Mouse (Mus musculus): ENCODE data around the gene Plrg1.

Plrg1 gene

GRCm38 (mm10) chr3:83055281-83056038 lies at the start of gene Plrg1:
Plrg1 (plus strand) TSS chr3:83055522.
- DNase-seq = peak; percentile 99 to 100

- DNase-seq = no peak
Observed at GRCm38 (mm10) chr3:83007557-83007956, 47.8 kb upstream of the Plrg1 start, which contains the start of gene Fgg. Fgg (plus strand) TSS chr3:83007724.

- no peak for DNase-seq
Observed at GRCm38 (mm10) chr3:83010291-83010690, 45.0 kb upstream of the Plrg1 start.

- no peak for DNase-seq
Observed at GRCm38 (mm10) chr3:83011136-83011535, 44.2 kb upstream of the Plrg1 start.

GRCm38 (mm10) chr3:83011565-83011964 lies 43.8 kb upstream of the Plrg1 start:
- no peak for DNase-seq

- no peak for DNase-seq
Observed at GRCm38 (mm10) chr3:83012636-83013035, 42.7 kb upstream of the Plrg1 start.

GRCm38 (mm10) chr3:83013951-83014350 lies 41.4 kb upstream of the Plrg1 start:
- no peak for DNase-seq

- no peak for DNase-seq
Observed at GRCm38 (mm10) chr3:83016236-83016635, 39.1 kb upstream of the Plrg1 start.

- DNase-seq = no peak
Observed at GRCm38 (mm10) chr3:83020387-83020786, 34.9 kb upstream of the Plrg1 start.

GRCm38 (mm10) chr3:83021176-83021575 lies 34.1 kb upstream of the Plrg1 start:
- DNase-seq = no peak

GRCm38 (mm10) chr3:83025036-83025435 lies 30.3 kb upstream of the Plrg1 start:
- DNase-seq = no peak

GRCm38 (mm10) chr3:83025475-83026301 lies 29.6 kb upstream of the Plrg1 start, which contains the start of gene Fga:
Fga (plus strand) TSS chr3:83026076.
- DNase-seq = no peak

GRCm38 (mm10) chr3:83027546-83028251 lies 27.6 kb upstream of the Plrg1 start:
- DNase-seq = no peak

GRCm38 (mm10) chr3:83030331-83030730 lies 25.0 kb upstream of the Plrg1 start:
- DNase-seq = no peak

GRCm38 (mm10) chr3:83032746-83033308 lies 22.5 kb upstream of the Plrg1 start:
- DNase-seq = no peak

- no peak for DNase-seq
Observed at GRCm38 (mm10) chr3:83033801-83034200, 21.5 kb upstream of the Plrg1 start.

- DNase-seq = no peak
Observed at GRCm38 (mm10) chr3:83038865-83039264, 16.5 kb upstream of the Plrg1 start.

GRCm38 (mm10) chr3:83039666-83040065 lies 15.7 kb upstream of the Plrg1 start:
- no peak for DNase-seq

- no peak for DNase-seq
Observed at GRCm38 (mm10) chr3:83042451-83042850, 12.9 kb upstream of the Plrg1 start.

- DNase-seq = no peak
Observed at GRCm38 (mm10) chr3:83046649-83047048, 8.7 kb upstream of the Plrg1 start.

GRCm38 (mm10) chr3:83049680-83050079 lies 5.6 kb upstream of the Plrg1 start, which contains the start of gene Fgb:
Fgb (minus strand) TSS chr3:83049863.
- DNase-seq = no peak

- no peak for DNase-seq
Observed at GRCm38 (mm10) chr3:83050661-83051060, 4.7 kb upstream of the Plrg1 start.

GRCm38 (mm10) chr3:83052102-83052501 lies 3.2 kb upstream of the Plrg1 start:
- DNase-seq = no peak

Data from cerebellum, postnatal 25 days (tissue).